Mouse (Mus musculus): ENCODE data around the gene Galr3. TPM values are rescaled to one million over a fixed set of nuclear protein-coding genes. Genes with fewer than 3 reads are reported as not detected.

Galr3 gene
- polyA plus RNA-seq, 1 experiment from 2014 or later = not detected

DNA sequence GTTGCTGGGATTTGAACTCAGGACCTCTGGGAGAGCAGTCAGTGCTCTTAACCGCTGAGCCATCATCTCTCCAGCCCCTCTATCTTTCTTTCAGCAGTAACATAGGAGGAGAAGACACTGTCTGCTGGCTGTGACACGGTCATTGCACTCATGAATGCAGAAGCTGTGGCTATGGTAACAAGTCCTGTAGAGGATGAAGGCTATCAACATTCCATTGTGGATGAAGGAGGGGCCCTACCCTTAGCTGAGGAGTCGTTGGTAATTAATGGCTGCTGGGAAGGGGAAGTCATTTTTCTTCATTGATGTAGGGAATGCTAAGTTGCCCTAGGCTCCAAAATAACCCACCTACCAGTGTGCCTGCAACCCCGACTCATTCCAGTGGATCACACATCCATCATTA, 23.5 kb upstream of the Galr3 start:
- H3K9ac ChIP-seq (ENCODE audit: low read depth, low read length) = no peak overlapping the region
- no peak overlapping the region for H3K27ac ChIP-seq (ENCODE audit: low read depth, low read length)
- ATAC-seq (replicated peaks; ENCODE audit: insufficient number of reproducible peaks, low FRiP score, low TSS enrichment) = no peak
- H3K9me3 ChIP-seq (replicated peaks; ENCODE audit: control insufficient read depth, low read length) = no peaks in the 10 kb centered on the region
- no peak overlapping the region for H3K4me2 ChIP-seq
- no peaks in the 10 kb centered on the region for H3K27me3 ChIP-seq (ENCODE audit: control insufficient read depth, insufficient read depth, low read length)
- H3K36me3 ChIP-seq (ENCODE audit: control insufficient read depth, insufficient read depth, low read length) = no peaks in the 10 kb centered on the region
- peaks cover 5% of the 10 kb centered on the region for H3K4me1 ChIP-seq (ENCODE audit: control insufficient read depth, insufficient read depth, low read length)
- WGBS (ENCODE audit: insufficient replicate concordance) = 43% methylated on average over 4 of the region's 4 CpGs
- H3K4me3 ChIP-seq (ENCODE audit: low read depth, low read length) = no peak overlapping the region

DNA sequence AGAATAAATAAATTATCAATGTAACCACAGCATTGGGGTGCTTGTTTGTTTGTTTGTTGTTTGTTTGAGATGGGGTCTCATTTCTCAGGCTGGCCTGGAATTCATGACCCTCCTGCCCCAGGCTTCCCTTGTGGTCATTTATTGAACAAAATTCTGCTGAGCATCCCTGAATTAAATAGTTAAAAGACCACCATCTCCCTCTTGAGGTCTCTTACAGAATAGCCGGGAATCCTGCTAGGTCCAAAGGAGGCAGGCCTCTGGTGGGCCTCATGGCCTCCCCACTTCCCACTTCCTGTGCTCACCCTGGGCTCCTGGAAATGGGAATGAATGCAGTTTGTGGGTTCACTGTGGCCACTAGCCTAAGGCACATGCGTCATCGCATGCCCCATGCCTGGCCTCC, 22.8 kb upstream of the Galr3 start:
- no peak overlapping the region for H3K4me2 ChIP-seq
- ATAC-seq (replicated peaks; ENCODE audit: insufficient number of reproducible peaks, low FRiP score, low TSS enrichment) = no peak
- H3K9me3 ChIP-seq (replicated peaks; ENCODE audit: control insufficient read depth, low read length) = no peaks in the 10 kb centered on the region
- WGBS (ENCODE audit: insufficient replicate concordance) = 55% methylated on average over 3 of the region's 3 CpGs
- H3K36me3 ChIP-seq (ENCODE audit: control insufficient read depth, insufficient read depth, low read length) = no peaks in the 10 kb centered on the region
- H3K9ac ChIP-seq (ENCODE audit: low read depth, low read length) = no peak overlapping the region
- no peaks in the 10 kb centered on the region for H3K27me3 ChIP-seq (ENCODE audit: control insufficient read depth, insufficient read depth, low read length)
- no peak overlapping the region for H3K4me3 ChIP-seq (ENCODE audit: low read depth, low read length)
- H3K4me1 ChIP-seq (ENCODE audit: control insufficient read depth, insufficient read depth, low read length) = peaks cover 5% of the 10 kb centered on the region
- no peak overlapping the region for H3K27ac ChIP-seq (ENCODE audit: low read depth, low read length)

DNA sequence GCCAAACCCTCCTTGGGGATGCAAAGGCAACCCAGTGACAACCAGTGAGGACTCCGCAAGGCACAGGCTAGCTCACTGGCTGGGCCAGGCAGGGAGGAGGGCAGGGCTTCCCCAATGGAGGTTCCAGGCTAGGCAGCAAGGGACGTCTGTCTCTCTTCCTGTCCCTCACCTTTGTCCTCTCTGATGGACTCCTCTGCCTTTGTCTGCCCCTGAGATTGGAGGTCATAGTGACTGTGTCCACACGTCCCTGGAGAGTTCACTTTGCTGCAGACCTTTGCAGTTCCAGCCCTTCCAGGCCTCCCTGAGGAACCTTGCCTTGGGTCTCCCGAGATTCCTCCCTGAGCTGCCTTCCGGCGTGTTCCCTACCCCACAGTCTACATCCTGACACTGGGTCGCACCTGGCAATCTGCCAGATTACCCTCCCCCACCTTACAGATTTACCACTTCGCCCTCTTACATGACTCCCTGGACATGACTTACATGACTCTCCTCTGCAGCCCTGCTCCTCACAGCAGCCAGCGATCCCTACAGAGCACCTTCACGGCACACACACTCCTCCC, 18.9 kb upstream of the Galr3 start:
- 55% methylated on average over 10 of the region's 10 CpGs for WGBS (ENCODE audit: insufficient replicate concordance)
- H3K27ac ChIP-seq (ENCODE audit: low read depth, low read length) = no peak overlapping the region
- ATAC-seq (replicated peaks; ENCODE audit: insufficient number of reproducible peaks, low FRiP score, low TSS enrichment) = peak; percentile 28; the same call in 1 of the 2 replicates

DNA sequence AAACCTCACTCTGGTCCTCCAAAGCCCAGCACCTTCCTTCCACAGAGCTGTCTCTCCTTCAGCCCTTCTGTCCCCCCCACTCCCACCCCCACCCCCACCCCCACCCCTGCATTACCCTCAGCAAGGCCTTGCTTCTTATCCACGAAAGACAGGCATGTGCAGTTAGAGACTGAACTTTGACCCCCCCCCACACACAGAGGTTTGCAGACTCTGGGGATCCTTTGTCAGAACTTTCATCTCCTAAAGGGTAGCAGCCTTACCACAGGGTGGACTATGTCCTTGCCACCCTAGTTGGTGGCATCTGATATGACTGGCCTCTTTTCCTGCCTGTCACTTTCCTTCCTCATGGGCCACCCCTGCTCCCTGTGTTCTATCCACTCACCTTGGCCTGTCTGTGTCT, 18.3 kb upstream of the Galr3 start:
- Histone ChIP-seq H3K27ac (ENCODE audit: low read depth, low read length) (no peak overlapping the region), H3K9ac (ENCODE audit: low read depth, low read length) (no peak overlapping the region), H3K4me3 (ENCODE audit: low read depth, low read length) (no peak overlapping the region), H3K27me3 (ENCODE audit: control insufficient read depth, insufficient read depth, low read length) (peaks cover 2% of the 10 kb centered on the region; the same call in 1 of the 2 replicates), H3K4me2 (no peak overlapping the region), H3K9me3 (replicated peaks; ENCODE audit: control insufficient read depth, low read length) (no peaks in the 10 kb centered on the region), H3K4me1 (ENCODE audit: control insufficient read depth, insufficient read depth, low read length) (peaks cover 16% of the 10 kb centered on the region), H3K36me3 (ENCODE audit: control insufficient read depth, insufficient read depth, low read length) (no peaks in the 10 kb centered on the region)
- WGBS (ENCODE audit: insufficient replicate concordance) = 67% methylated on average over 1 of the region's 1 CpGs
- no peak for ATAC-seq (replicated peaks; ENCODE audit: insufficient number of reproducible peaks, low FRiP score, low TSS enrichment)

More for the DNA sequence above, 18.9 kb upstream of the Galr3 start:
- H3K4me1 ChIP-seq (ENCODE audit: control insufficient read depth, insufficient read depth, low read length) = peaks cover 16% of the 10 kb centered on the region
- H3K4me2 ChIP-seq = no peak overlapping the region
- peaks cover 2% of the 10 kb centered on the region; the same call in 1 of the 2 replicates for H3K27me3 ChIP-seq (ENCODE audit: control insufficient read depth, insufficient read depth, low read length)
- no peaks in the 10 kb centered on the region for H3K9me3 ChIP-seq (replicated peaks; ENCODE audit: control insufficient read depth, low read length)
- H3K9ac ChIP-seq (ENCODE audit: low read depth, low read length) = no peak overlapping the region
- no peak overlapping the region for H3K4me3 ChIP-seq (ENCODE audit: low read depth, low read length)
- H3K36me3 ChIP-seq (ENCODE audit: control insufficient read depth, insufficient read depth, low read length) = no peaks in the 10 kb centered on the region

DNA sequence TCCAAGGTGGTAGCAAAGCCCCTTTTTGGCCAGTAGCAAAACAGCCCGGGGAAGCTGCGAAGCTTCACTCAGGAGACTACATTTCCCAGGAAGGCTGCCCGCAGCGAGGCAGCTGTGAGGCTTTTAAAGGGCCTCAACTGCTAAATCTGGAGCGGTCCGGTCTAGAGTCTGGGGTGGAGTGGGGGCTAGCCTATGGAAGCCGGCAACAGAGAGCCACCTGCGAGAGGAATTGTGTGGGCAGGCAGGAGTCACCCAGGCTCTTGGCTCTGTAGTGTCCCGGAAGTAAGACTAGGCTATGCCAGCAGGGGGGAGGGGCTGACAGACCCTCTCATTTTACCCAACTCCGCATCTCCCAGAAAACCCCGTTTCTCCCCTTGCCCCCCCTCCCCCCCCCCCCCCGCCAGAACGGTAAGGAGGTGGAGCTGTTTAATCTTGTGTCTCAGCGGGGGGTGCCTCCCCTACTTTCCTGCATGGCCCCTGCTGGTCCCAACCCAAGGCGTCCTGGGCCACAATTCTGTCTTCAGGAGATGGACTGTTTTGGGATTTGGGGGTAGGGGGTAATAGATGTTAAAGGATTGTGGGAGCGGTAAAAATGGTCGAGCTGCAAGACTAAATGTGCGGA, 15.9 kb upstream of the Galr3 start:
- no peaks in the 10 kb centered on the region for H3K9me3 ChIP-seq (replicated peaks; ENCODE audit: control insufficient read depth, low read length)
- H3K4me2 ChIP-seq = peak overlapping the region; percentile 58
- peaks cover 22% of the 10 kb centered on the region for H3K4me1 ChIP-seq (ENCODE audit: control insufficient read depth, insufficient read depth, low read length)
- WGBS (ENCODE audit: insufficient replicate concordance) = 9% methylated on average over 17 of the region's 18 CpGs
- H3K36me3 ChIP-seq (ENCODE audit: control insufficient read depth, insufficient read depth, low read length) = no peaks in the 10 kb centered on the region
- H3K27me3 ChIP-seq (ENCODE audit: control insufficient read depth, insufficient read depth, low read length) = peaks cover 2% of the 10 kb centered on the region; the same call in 1 of the 2 replicates
- ATAC-seq (replicated peaks; ENCODE audit: insufficient number of reproducible peaks, low FRiP score, low TSS enrichment) = no peak
- peak overlapping the region; percentile 64 for H3K9ac ChIP-seq (ENCODE audit: low read depth, low read length)
- H3K4me3 ChIP-seq (ENCODE audit: low read depth, low read length) = peak overlapping the region; percentile 16; the same call in 1 of the 2 replicates
- H3K27ac ChIP-seq (ENCODE audit: low read depth, low read length) = no peak overlapping the region

DNA sequence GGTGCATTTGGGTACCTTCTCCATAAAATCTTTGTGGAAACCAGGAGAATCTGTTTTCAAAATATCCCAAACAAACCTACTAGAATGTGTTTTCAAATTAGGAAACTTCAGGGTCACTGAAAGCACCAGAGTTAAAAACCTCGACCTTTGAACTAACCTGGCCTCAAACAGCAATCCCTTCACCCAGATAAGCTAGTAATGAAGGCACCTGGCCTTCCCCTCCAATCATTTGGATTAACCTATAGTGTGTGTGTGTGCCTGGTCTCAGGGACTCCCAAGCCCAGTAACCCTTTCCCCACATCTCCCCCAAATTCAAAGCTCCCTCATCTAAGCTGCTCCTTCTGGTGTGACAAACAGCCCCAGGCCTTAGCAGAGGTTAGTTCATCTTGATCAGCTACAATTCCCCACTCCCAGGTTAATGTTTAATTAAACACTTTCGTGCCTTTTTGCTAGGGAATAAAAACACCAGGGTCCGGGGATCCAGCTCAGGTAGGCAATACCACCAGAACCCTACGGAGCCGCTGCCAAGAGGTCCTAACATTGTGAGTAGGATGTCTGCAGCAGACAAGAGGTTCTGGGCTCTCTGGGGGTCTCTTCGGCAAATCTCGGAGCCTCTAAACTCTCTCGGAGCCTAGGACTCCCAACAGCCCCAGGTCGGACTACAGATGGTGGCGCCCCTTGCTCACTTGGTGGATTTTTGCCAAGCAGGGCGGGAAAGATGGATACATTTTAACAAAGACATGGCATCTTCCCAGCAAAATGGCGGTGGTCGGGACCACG, 15.0 kb upstream of the Galr3 start:
- Histone ChIP-seq H3K27me3 (ENCODE audit: control insufficient read depth, insufficient read depth, low read length) (peaks cover 2% of the 10 kb centered on the region; the same call in 1 of the 2 replicates), H3K9ac (ENCODE audit: low read depth, low read length) (no peak overlapping the region; the same call in 1 of the 2 replicates), H3K4me2 (peak overlapping the region; percentile 98), H3K4me1 (ENCODE audit: control insufficient read depth, insufficient read depth, low read length) (peaks cover 25% of the 10 kb centered on the region), H3K36me3 (ENCODE audit: control insufficient read depth, insufficient read depth, low read length) (no peaks in the 10 kb centered on the region), H3K4me3 (ENCODE audit: low read depth, low read length) (peak overlapping the region; percentile 72; the same call in 1 of the 2 replicates), H3K27ac (ENCODE audit: low read depth, low read length) (no peak overlapping the region), H3K9me3 (replicated peaks; ENCODE audit: control insufficient read depth, low read length) (no peaks in the 10 kb centered on the region)
- WGBS (ENCODE audit: insufficient replicate concordance) = 43% methylated on average over 14 of the region's 14 CpGs
- no peak for ATAC-seq (replicated peaks; ENCODE audit: insufficient number of reproducible peaks, low FRiP score, low TSS enrichment)

DNA sequence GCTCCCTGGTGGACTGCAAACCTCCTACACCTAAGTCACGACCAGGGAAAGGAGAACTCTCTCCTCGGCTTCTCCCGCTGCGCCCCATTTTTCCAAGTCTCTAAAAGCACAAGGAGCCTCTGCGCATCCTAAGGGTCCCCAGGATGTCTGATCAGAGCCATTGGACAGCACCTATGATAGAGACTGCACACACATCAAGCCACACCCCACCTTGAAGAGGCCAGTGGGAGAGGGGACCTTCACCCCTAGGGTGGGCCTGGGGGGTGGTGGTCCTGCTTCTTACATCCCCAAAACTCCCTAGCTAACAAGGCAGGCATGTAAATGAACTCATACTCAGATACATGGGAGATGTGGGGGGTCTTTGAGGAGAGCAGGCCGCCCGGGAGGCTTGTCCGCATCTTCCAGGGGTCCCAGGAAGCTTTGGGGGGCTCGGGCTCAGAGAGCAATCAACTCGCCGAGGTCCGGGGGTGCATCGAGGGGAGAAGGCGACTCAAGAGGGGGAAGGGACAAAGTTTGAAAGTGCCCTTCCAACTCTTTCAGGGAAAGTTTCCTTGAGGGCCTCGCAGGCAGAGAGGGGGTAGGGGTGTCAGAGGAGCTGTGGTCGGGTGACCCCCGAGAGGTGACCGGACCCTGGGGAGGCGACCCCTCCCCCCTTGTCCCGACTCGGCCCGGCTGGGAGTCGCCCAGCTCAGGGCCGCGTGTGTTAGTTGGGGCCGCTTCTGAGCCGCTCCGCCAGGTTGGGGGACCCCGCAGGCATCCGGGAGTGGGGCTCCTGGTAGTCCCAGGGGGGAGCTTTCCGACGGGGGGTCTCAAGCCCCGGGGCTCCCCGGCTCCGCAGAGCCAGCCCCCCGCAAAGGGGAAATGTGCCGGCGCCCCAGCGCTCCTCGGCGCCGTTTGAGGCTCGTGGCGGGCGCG, 14.1 kb upstream of the Galr3 start:
- peaks cover 2% of the 10 kb centered on the region; the same call in 1 of the 2 replicates for H3K27me3 ChIP-seq (ENCODE audit: control insufficient read depth, insufficient read depth, low read length)
- 6% methylated on average over 45 of the region's 46 CpGs for WGBS (ENCODE audit: insufficient replicate concordance)
- peak overlapping the region; percentile 98 for H3K4me2 ChIP-seq
- peaks cover 25% of the 10 kb centered on the region for H3K4me1 ChIP-seq (ENCODE audit: control insufficient read depth, insufficient read depth, low read length)
- peak overlapping the region; percentile 72 for H3K4me3 ChIP-seq (ENCODE audit: low read depth, low read length)
- no peaks in the 10 kb centered on the region for H3K36me3 ChIP-seq (ENCODE audit: control insufficient read depth, insufficient read depth, low read length)
- no peak for ATAC-seq (replicated peaks; ENCODE audit: insufficient number of reproducible peaks, low FRiP score, low TSS enrichment)
- peak overlapping the region; percentile 94 for H3K27ac ChIP-seq (ENCODE audit: low read depth, low read length)
- H3K9ac ChIP-seq (ENCODE audit: low read depth, low read length) = peak overlapping the region; percentile 100
- H3K9me3 ChIP-seq (replicated peaks; ENCODE audit: control insufficient read depth, low read length) = no peaks in the 10 kb centered on the region

DNA sequence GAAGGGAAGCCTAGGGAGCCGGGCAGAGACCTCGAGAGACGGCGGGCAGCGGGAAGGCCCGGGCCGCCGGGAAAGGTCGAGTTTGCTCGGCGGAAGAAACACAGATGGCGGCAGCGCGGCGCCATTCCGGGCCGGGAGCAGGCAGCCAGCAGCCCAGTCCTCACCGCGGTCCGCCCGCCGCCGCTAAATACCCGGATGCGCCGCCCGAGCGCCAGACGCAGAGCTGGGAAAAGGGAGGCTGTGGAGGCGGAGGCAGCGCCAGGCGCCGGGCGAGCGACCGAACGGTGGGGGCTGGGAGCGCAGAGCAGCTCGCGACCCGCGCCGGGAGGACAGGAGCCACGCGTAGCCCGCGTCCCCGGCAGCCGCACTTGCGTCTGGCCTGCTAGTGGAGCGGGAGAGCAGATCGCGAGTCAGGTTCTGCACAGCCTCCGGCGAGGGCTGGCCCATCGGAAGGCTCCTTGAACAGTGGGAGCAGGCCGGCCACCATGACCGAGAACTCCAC, 13.4 kb upstream of the Galr3 start, which contains the start of gene H1f0:
Gene H1f0 (plus strand): TSS at position 214 of the 502 bp plus-strand sequence.
- H3K9ac ChIP-seq (ENCODE audit: low read depth, low read length) = peak within 1 kb of the TSS; percentile 100
- peak within 1 kb of the TSS; percentile 72 for H3K4me3 ChIP-seq (ENCODE audit: low read depth, low read length)
- H3K36me3 ChIP-seq (ENCODE audit: control insufficient read depth, insufficient read depth, low read length) = no peaks in the 10 kb centered on the region
- ATAC-seq (replicated peaks; ENCODE audit: insufficient number of reproducible peaks, low FRiP score, low TSS enrichment) = peak; percentile 64
- peaks cover 20% of the 10 kb centered on the region for H3K4me1 ChIP-seq (ENCODE audit: control insufficient read depth, insufficient read depth, low read length)
- WGBS (ENCODE audit: insufficient replicate concordance) = 2% methylated on average over 55 of the region's 58 CpGs
- H3K9me3 ChIP-seq (replicated peaks; ENCODE audit: control insufficient read depth, low read length) = no peaks in the 10 kb centered on the region
- peak within 1 kb of the TSS; percentile 94 for H3K27ac ChIP-seq (ENCODE audit: low read depth, low read length)
- peaks cover 2% of the 10 kb centered on the region; the same call in 1 of the 2 replicates for H3K27me3 ChIP-seq (ENCODE audit: control insufficient read depth, insufficient read depth, low read length)
- peak within 1 kb of the TSS; percentile 98 for H3K4me2 ChIP-seq
